Mouse (Mus musculus) forebrain, embryonic 16.5 days (tissue): ENCODE results near the gene Ube2l3. TPM values are rescaled to one million over a fixed set of nuclear protein-coding genes. Genes with fewer than 3 reads are reported as not detected.

Experiments used
- ATAC-seq: fragments of 200-750 bp; cut with Nextera tagmentation; 2 replicates; pipeline ENCODE4 v1.8.0; 2017; ENCODE audit warnings: mild to moderate bottlenecking, moderate library complexity
- H3K27ac ChIP-seq: fragments of 300-500 bp; sonication (generic); 2 replicates; pipeline ENCODE4 v1.5.1; 2014; ENCODE audit warnings: low read length, control low read depth
- H3K27me3 ChIP-seq: fragments of 300-500 bp; sonication (generic); replicated peaks from 2 replicates; pipeline ENCODE4 v1.6.1; 2014; ENCODE audit warnings: low read length; ENCODE audit not compliant: control insufficient read depth, insufficient read depth
- H3K36me3 ChIP-seq: fragments of 300-500 bp; sonication (generic); 2 replicates; pipeline ENCODE4 v1.6.1; 2014; ENCODE audit not compliant: control insufficient read depth, insufficient read depth
- H3K4me1 ChIP-seq: fragments of 300-500 bp; sonication (generic); replicated peaks from 2 replicates; pipeline ENCODE4 v1.6.1; 2014; ENCODE audit warnings: low read length; ENCODE audit not compliant: control insufficient read depth, insufficient read depth
- H3K4me2 ChIP-seq: fragments of 300-500 bp; sonication (generic); 2 replicates; pipeline ENCODE4 v1.6.1; 2014; ENCODE audit warnings: mild to moderate bottlenecking, low read length, control low read depth
- H3K4me3 ChIP-seq: fragments of 300-500 bp; sonication (generic); replicated peaks from 2 replicates; pipeline ENCODE4 v1.5.1; 2014; ENCODE audit warnings: mild to moderate bottlenecking, low read length, control low read depth
- H3K9ac ChIP-seq: fragments of 300-500 bp; sonication (generic); replicated peaks from 2 replicates; pipeline ENCODE4 v1.6.1; 2014; ENCODE audit warnings: low read depth, low read length, control low read depth
- H3K9me3 ChIP-seq: fragments of 300-500 bp; sonication (generic); 2 replicates; pipeline ENCODE4 v1.6.1; 2016; ENCODE audit warnings: low read length; ENCODE audit not compliant: control insufficient read depth
- WGBS: fragments of 180-500 bp; shearing (Covaris S2); extraction: QIAGEN DNeasy Blood & Tissue Kit; methylation state at CpG from one replicate; pipeline ENCODE4 v1.1.7; 2014; 5-methylcytosine and 5-hydroxymethylcytosine counted together
- microRNA counts: library from miRNA; unstranded; fragments of <30 nt; microRNA quantifications from one replicate; lab custom pipeline; 2016
- microRNA-seq: library from miRNA; unstranded; fragments of <30 nt; microRNA quantifications from one replicate; pipeline ENCODE4, GENCODE M21; 2017
- polyA plus RNA-seq: library from polyadenylated mRNA; unstranded; fragments of >200 nt; fragmentation: Nextera tagmentation; extraction: Ambion mirVana; gene quantifications from 2 replicates; pipeline ENCODE4 v1.2.1, GENCODE M21; 2015

The Ube2l3 gene
- polyA plus RNA-seq, 1 experiment from 2014 or later: 298 TPM

DNA sequence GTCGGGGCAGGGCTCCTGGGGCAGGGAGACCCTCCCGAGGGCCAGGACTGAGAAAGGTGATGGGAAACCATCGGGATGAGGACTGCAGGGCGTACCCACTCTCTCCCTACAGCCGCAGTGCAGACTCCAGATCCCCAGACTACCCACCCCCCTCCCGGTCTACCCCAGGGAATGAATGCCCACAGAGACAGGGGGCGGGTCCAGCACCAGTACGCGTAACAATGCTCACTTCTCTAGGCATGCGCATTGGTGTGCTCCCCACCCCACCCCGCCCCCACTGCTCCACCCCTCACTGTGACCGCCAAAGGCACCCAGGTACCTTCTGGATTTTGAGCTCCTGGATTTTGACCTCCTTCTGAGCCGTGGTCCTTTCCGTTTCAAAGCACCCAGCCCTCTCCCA lies 80.9 kb downstream of the Ube2l3 start:
- no peak overlapping the region for H3K27ac ChIP-seq
- ATAC-seq: peak; percentile 57
- H3K36me3 ChIP-seq: no peaks in the 10 kb centered on the region
- H3K4me1 ChIP-seq: peaks cover 23% of the 10 kb centered on the region
- H3K4me3 ChIP-seq: peak overlapping the region; percentile 35
- H3K27me3 ChIP-seq: no peaks in the 10 kb centered on the region
- WGBS: 32% methylated on average over 14 of the region's 14 CpGs
- peak overlapping the region; percentile 22 for H3K4me2 ChIP-seq
- H3K9ac ChIP-seq: peak overlapping the region; percentile 39; the same call in 1 of the 2 replicates
- H3K9me3 ChIP-seq: no peaks in the 10 kb centered on the region

DNA sequence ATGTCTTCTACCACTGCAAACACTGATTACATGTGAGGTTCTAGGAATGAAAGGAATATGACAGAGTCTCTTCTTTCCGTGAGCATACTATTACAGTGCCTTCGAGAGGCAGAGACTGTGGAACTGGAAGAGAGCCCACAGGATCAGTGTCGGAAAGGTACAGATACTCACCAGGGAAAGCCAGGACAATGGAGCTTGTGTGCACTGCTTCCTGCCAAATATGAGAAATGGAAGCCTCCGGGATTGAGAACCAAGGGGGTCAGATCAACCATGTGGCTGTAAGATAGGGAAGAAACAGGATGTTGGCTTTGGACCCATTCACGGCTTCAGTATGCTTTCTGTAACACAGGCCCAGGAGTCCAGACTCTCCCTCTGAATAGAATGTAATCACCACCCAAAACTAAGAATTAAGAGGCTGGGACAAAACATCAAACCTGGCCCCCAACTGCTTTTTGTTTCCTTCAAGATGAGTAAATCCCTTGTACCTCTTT lies 85.1 kb downstream of the Ube2l3 start:
- no peak for ATAC-seq
- H3K4me1 ChIP-seq: no peaks in the 10 kb centered on the region; the same call in 1 of the 2 replicates
- no peaks in the 10 kb centered on the region for H3K9me3 ChIP-seq
- no peaks in the 10 kb centered on the region; the same call in 1 of the 2 replicates for H3K36me3 ChIP-seq
- H3K27ac ChIP-seq: no peak overlapping the region
- H3K4me2 ChIP-seq: no peak overlapping the region
- H3K27me3 ChIP-seq: no peaks in the 10 kb centered on the region
- WGBS: 85% methylated on average over 5 of the region's 5 CpGs
- H3K4me3 ChIP-seq: no peak overlapping the region
- H3K9ac ChIP-seq: no peak overlapping the region

DNA sequence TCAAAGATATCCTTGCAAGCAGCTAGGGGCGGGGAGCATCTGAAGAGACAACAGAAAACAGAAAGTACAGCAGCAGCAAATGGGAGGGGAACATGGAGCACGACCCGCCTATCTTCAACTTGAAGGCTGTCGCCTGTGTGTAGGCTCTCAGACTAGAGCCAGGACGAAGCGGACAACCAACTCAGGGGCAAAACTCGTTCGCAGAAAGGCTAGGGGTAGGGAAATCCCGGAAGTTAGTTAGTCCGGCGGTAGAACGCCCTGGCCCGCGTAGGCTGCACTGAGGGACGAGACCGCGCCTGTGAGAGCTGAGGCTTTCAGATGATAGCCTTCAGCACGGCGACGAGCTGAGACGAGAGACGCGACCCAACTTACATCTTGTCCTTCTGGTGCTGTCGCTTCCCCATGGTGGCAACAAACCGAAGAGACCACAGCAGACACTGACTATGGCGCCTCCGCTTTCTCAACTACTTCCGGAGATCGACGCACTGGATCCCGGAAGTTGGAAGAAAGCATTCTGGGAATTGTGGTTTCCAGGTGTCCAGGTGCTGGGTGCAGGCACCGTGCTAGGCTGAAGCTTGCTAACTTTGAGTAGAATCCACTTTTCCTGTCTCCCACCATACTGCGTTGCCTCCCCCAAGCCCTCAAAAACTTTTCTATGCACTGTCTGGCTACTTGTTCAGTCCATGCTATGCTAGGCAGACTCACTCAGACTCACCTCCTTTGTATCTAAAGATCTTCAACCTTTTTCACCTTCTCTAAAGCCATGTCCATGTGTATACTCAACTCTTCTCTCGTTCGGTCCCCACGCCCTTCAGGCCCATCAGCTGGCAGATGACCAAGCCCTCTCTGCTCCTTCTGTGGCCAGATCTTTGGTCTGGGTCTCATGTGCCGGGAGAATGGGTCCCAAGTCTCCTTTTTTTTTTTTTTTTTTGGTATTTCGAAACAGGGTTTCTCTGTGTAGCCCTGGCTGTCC lies 91.4 kb downstream of the Ube2l3 start, which contains the start of gene Ppil2:
Gene Ppil2 (minus strand): TSS at position 487 of the 973 bp plus-strand sequence.
- Histone ChIP-seq H3K27ac (0 out of 2 replicates have a peak within 1 kb of the TSS, but pooled peaks have one; percentile 58), H3K9me3 (no peaks in the 10 kb centered on the region), H3K9ac (peak within 1 kb of the TSS; percentile 79), H3K4me1 (peaks cover 12% of the 10 kb centered on the region), H3K36me3 (peaks cover 12% of the 10 kb centered on the region), H3K4me3 (peak within 1 kb of the TSS; percentile 81), H3K4me2 (peak within 1 kb of the TSS; percentile 79), H3K27me3 (no peaks in the 10 kb centered on the region)
- peak; percentile 95 for ATAC-seq
- WGBS: 8% methylated on average over 37 of the region's 38 CpGs

DNA sequence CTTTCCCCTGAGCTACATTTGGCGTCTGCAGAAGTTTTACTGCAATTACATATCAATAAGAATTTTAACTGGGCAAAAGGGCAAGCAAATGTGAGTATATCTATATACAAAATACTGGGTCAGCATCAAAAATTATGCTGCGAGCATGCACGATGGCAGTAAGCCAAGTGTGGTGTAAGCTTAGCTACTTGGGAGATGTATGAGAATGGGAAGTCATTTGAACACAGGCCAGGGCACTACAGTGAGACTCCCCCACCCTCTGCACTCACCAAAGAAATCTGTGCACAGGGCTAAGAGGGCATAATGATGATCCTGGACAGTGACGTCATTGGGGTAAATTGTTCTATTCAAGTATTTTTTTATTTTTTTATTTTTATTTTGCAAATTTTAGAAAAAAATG lies 97.8 kb downstream of the Ube2l3 start:
- H3K4me1 ChIP-seq: peaks cover 16% of the 10 kb centered on the region
- H3K9ac ChIP-seq: no peak overlapping the region
- peaks cover 16% of the 10 kb centered on the region for H3K36me3 ChIP-seq
- no peak for ATAC-seq
- no peaks in the 10 kb centered on the region for H3K27me3 ChIP-seq
- H3K9me3 ChIP-seq: no peaks in the 10 kb centered on the region
- 75% methylated on average over 4 of the region's 4 CpGs for WGBS
- H3K27ac ChIP-seq: no peak overlapping the region
- H3K4me3 ChIP-seq: no peak overlapping the region
- H3K4me2 ChIP-seq: no peak overlapping the region

DNA sequence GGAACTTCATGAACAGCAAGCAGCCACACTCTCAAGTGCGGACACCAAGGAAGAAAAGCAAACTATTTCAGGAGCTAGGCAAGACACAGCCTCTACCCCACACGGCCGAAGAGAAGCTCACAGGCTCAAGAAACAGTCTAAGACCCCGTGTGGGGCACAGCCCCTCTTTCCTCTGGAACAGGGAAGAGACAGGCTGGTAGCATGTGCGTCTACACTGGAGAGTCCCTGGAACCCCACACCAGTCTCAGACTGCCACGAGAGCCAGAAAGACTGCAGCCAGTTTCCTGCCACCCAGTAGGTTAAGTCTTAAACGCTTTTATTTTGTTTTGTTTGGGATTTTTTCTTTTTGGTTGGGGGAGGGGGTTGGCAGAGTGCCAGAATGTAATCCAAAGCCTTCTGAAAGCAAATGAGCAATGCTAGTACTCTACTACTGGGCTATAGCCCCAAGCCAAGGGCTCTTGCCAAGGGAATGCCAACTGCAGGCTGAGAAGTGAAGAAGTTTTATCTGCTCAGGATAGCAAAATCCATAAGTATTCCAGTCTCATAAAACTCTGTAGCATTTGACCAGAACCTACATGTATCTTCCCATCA lies 99.7 kb downstream of the Ube2l3 start:
- no peak overlapping the region for H3K4me2 ChIP-seq
- H3K36me3 ChIP-seq: peaks cover 19% of the 10 kb centered on the region
- H3K9me3 ChIP-seq: no peaks in the 10 kb centered on the region
- H3K4me3 ChIP-seq: no peak overlapping the region
- H3K27me3 ChIP-seq: no peaks in the 10 kb centered on the region
- no peak overlapping the region for H3K27ac ChIP-seq
- WGBS: 35% methylated on average over 7 of the region's 7 CpGs
- peaks cover 13% of the 10 kb centered on the region for H3K4me1 ChIP-seq
- ATAC-seq: peak; percentile 62
- H3K9ac ChIP-seq: no peak overlapping the region

MicroRNA genes within 50 kb of the gene (microRNA counts, 519-probe panel; counts per million panel counts)
- 3,547 counts per million, percentile 89 among the panel's probes with 10 or more counts for microRNA mmu-miR-130b (lab: Ali Mortazavi, UCI)
- 2,696 counts per million, percentile 69 among the panel's probes with 10 or more counts for microRNA mmu-miR-301b (lab: Ali Mortazavi, UCI)

Small RNA genes lying within 50 kb of the gene (microRNA-seq; reads per million reads assigned to microRNA genes)
- gene Mir130b (5,581 reads per million, percentile 92 among the genes with 10 or more reads in this experiment), gene Mir301b (129 reads per million, percentile 58 among the genes with 10 or more reads in this experiment)

Other genes with a start within 250 kb of the Ube2l3 start
- 196 and 210 TPM in 2 replicates for gene Mapk1, start 219.3 kb downstream of the Ube2l3 start, polyA plus RNA-seq
- gene Ypel1, start 133.0 kb downstream of the Ube2l3 start, polyA plus RNA-seq: 171 and 173 TPM in 2 replicates
- gene Ppil2, start 91.4 kb downstream of the Ube2l3 start, polyA plus RNA-seq: 158 and 182 TPM in 2 replicates
- 18.4 and 21.2 TPM in 2 replicates for gene 2610318N02Rik, start 77.5 kb downstream of the Ube2l3 start, polyA plus RNA-seq
- 36.8 and 40.3 TPM in 2 replicates for gene Sdf2l1, start 70.3 kb downstream of the Ube2l3 start, polyA plus RNA-seq
- gene Ydjc, start 58.0 kb downstream of the Ube2l3 start, polyA plus RNA-seq: 26.2 and 32.9 TPM in 2 replicates
- 1.7 and 2.4 TPM in 2 replicates for gene Ccdc116, start 55.4 kb downstream of the Ube2l3 start, polyA plus RNA-seq
- gene Rimbp3, start 6.0 kb upstream of the Ube2l3 start, polyA plus RNA-seq: 1.8 and 2.3 TPM in 2 replicates
- 7.1 and 9.4 TPM in 2 replicates for gene Hic2, start 30.9 kb upstream of the Ube2l3 start, polyA plus RNA-seq
- gene Tmem191c, start 73.4 kb upstream of the Ube2l3 start, polyA plus RNA-seq: 23.0 and 43.0 TPM in 2 replicates
- 1.4 and 2.1 TPM in 2 replicates for gene Serpind1, start 128.7 kb upstream of the Ube2l3 start, polyA plus RNA-seq
- 25.4 and 31.8 TPM in 2 replicates for gene Snap29, start 203.3 kb upstream of the Ube2l3 start, polyA plus RNA-seq
- 67.4 and 70.4 TPM in 2 replicates for gene Pi4ka, start 203.7 kb upstream of the Ube2l3 start, polyA plus RNA-seq
- gene Crkl, start 249.3 kb upstream of the Ube2l3 start, polyA plus RNA-seq: 104 and 122 TPM in 2 replicates